Mouse (Mus musculus) bone marrow macrophage, adult 2 months (primary cell): ENCODE data around the gene Ppib. TPM values are rescaled to one million over a fixed set of nuclear protein-coding genes. Genes with fewer than 3 reads are reported as not detected.

ENCODE experiments used
- H3K27ac ChIP-seq: 2 replicates; pipeline ENCODE4 v1.5.1; 2012; ENCODE audit warnings: low read depth, low read length; ENCODE audit not compliant: insufficient read depth
- H3K4me1 ChIP-seq: 2 replicates; pipeline ENCODE4 v1.6.1; 2012; ENCODE audit warnings: low read length; ENCODE audit not compliant: control insufficient read depth, insufficient read depth
- H3K4me3 ChIP-seq: 2 replicates; pipeline ENCODE4 v1.5.1; 2012; ENCODE audit warnings: mild to moderate bottlenecking, low read length, moderate library complexity; ENCODE audit not compliant: insufficient read depth
- CTCF ChIP-seq: IDR thresholded peaks from 2 replicates; pipeline ENCODE4 v1.5.1; 2012; ENCODE audit warnings: low read depth, mild to moderate bottlenecking, low read length, moderate library complexity
- POLR2A ChIP-seq: IDR thresholded peaks from 2 replicates; pipeline ENCODE4 v1.6.1; 2012; ENCODE audit warnings: mild to moderate bottlenecking, low read depth, low read length, borderline replicate concordance
- polyA plus RNA-seq: library from polyadenylated mRNA; stranded (reverse); fragments of >200 nt; gene quantifications from 2 replicates; pipeline ENCODE4 v1.2.4, GENCODE M21; 2012; ENCODE audit not compliant: missing spikeins, insufficient read depth, insufficient read length

Gene Ppib
- polyA plus RNA-seq, 1 experiment: 274 TPM

DNA sequence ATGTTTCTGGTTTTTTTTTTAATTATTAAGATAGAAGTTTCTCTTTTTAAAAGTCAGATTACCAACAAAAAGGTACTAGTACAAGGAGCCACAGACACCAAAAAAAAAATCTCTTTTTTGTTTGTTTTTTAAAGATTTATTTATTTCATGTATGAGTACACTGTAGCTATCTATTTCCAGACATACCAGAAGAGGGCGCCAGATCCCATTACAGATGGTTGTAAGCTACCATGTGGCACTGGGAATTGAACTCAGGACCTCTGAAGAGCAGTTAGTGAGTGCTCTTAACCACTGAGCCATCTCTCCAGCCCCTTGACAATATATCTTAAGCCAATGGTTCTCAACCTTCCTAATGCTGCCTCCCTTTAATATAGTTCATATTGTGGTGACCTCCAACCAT is 6.4 kb upstream of the Ppib start:
- Histone ChIP-seq H3K27ac (no peak overlapping the region), H3K4me1 (peaks cover 5% of the 10 kb centered on the region), H3K4me3 (no peak overlapping the region)
- TF ChIP-seq POLR2A (no peak), CTCF (no peak)

DNA sequence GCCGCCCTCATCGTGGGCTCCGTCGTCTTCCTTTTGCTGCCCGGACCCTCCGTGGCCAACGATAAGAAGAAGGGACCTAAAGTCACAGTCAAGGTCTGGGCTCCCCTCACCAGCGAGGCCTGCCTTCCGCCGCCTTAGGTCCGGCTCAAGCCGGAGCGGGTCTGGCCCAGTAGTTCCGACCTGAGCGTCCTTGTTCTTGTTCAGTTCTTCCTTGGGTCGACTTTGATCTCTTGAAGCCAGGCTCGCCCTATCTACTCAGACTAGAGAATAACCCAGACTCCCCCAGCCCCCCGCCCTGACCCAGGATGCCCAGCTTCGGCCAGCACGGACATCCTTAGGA is 256 bp downstream of the Ppib start:
- TF ChIP-seq POLR2A: no peak
- H3K4me1 ChIP-seq: peaks cover 17% of the 10 kb centered on the region
- peak overlapping the region; percentile 97 for H3K4me3 ChIP-seq
- peak overlapping the region; percentile 52 for H3K27ac ChIP-seq

GRCm38 (mm10) chr9:66060986-66061385 is 964 bp downstream of the Ppib start:
- Histone ChIP-seq H3K4me3 (peak overlapping the region; percentile 97), H3K27ac (no peak overlapping the region), H3K4me1 (peaks cover 17% of the 10 kb centered on the region)
- TF ChIP-seq CTCF (no peak), POLR2A (no peak)

- TF ChIP-seq CTCF: no peak
- Histone ChIP-seq H3K27ac (no peak overlapping the region), H3K4me3 (peak overlapping the region; percentile 97; the same call in 1 of the 2 replicates), H3K4me1 (peaks cover 17% of the 10 kb centered on the region)
These were observed 1.6 kb downstream of the Ppib start for GRCm38 (mm10) chr9:66061656-66062055.

- no peak for TF ChIP-seq POLR2A
- TF ChIP-seq CTCF: no peak
- H3K4me1 ChIP-seq: peaks cover 13% of the 10 kb centered on the region
- H3K27ac ChIP-seq: no peak overlapping the region
- H3K4me3 ChIP-seq: no peak overlapping the region
These were observed 3.4 kb downstream of the Ppib start for GRCm38 (mm10) chr9:66063446-66063845.

DNA sequence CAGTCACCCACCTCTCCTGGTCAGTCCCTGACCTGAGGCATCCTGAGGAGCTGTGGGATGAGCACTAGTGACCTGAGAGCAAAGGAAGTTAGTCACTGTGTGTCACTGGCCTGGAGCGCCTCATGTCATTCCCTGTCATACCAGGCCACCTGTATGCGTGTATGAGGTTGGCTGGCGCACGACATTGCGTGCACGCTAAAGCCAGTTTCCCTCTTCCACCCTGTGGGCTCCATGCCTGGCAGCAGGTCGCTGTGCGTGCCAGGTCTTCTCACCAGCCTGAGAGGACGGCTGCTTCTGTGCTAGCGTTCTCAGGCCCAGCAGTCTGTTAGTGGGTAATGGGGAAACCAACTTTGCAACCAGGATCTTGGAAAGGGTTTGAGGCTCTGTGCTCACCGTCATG is 4.3 kb downstream of the Ppib start:
- TF ChIP-seq CTCF: no peak
- TF ChIP-seq POLR2A: no peak
- no peak overlapping the region for H3K4me3 ChIP-seq
- H3K4me1 ChIP-seq: peaks cover 8% of the 10 kb centered on the region
- H3K27ac ChIP-seq: no peak overlapping the region

DNA sequence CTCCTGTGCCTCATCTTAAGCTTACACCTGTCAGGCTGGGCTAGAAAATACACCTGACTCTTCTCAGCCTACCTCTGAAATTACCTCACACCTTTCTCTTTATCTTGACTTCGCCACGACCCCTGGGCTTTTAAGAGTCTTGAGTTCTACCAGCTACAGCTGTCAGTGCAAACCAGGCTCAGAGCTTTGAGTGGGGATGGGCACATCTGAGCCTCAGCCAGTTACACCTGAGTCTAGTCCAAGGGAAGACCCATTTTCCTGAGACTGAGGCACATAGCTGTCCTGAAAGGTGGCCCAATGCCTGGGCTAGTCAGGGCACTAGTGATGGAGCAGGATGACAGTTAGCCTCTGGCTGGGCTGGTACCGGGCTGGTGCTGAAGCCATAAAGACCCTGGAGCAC is 6.8 kb downstream of the Ppib start:
- TF ChIP-seq POLR2A (no peak), CTCF (no peak)
- H3K4me1 ChIP-seq: peaks cover 2% of the 10 kb centered on the region; the same call in 1 of the 2 replicates

GRCm38 (mm10) chr9:66067542-66067941 is 7.5 kb downstream of the Ppib start:
- 0 out of 2 replicates have a peak, but pooled peaks have one; percentile 16 for TF ChIP-seq CTCF
- no peak for TF ChIP-seq POLR2A
- Histone ChIP-seq H3K4me3 (no peak overlapping the region), H3K27ac (no peak overlapping the region), H3K4me1 (peaks cover 2% of the 10 kb centered on the region; the same call in 1 of the 2 replicates)

More for the DNA sequence above, 6.8 kb downstream of the Ppib start:
- H3K4me3 ChIP-seq: no peak overlapping the region
- H3K27ac ChIP-seq: no peak overlapping the region

DNA sequence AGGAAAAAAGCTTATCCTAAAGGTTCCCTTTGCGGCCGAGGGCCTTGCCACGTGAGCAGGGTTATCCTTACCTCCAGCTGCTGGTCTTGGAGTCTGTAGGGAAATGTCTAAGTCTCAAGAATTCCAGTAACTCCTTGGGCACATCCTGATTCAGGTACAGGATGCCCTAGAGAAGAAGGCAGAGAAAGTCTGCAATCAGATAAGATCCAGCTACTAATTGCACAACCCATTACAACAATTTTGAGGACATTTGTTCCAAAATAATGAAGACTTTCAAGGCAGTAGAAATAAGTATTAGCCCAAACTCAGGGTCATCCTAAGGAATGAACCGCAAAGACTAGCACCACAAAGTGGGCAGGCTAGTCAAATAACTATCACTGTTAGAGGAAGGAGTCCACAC is 8.0 kb downstream of the Ppib start:
- TF ChIP-seq CTCF (no peak), POLR2A (no peak)
- peaks cover 2% of the 10 kb centered on the region; the same call in 1 of the 2 replicates for H3K4me1 ChIP-seq
- no peak overlapping the region for H3K27ac ChIP-seq
- H3K4me3 ChIP-seq: no peak overlapping the region

DNA sequence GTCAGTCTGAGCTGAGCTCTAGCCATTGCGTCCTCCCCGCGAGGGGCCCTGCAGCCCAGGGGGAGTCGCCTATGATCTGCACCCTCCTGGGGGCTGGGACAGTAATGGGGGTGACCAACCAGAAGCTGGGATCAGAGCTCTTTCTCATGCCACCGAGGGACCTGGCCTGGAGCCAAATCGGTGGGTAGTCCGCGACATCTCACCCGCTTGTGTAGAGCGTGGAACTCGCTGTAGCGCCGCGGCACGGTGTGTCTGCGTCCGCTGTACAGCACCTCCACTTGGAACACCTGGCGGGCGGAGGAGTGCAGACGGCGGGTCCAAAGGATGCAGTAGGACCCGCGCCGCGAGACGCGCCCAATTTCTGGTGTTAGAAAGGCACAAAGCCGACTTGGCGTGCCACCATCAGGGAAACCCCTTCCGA is 9.0 kb downstream of the Ppib start:
- Histone ChIP-seq H3K4me1 (peaks cover 2% of the 10 kb centered on the region; the same call in 1 of the 2 replicates), H3K27ac (no peak overlapping the region), H3K4me3 (peak overlapping the region; percentile 60)
- TF ChIP-seq CTCF (no peak), POLR2A (no peak)

DNA sequence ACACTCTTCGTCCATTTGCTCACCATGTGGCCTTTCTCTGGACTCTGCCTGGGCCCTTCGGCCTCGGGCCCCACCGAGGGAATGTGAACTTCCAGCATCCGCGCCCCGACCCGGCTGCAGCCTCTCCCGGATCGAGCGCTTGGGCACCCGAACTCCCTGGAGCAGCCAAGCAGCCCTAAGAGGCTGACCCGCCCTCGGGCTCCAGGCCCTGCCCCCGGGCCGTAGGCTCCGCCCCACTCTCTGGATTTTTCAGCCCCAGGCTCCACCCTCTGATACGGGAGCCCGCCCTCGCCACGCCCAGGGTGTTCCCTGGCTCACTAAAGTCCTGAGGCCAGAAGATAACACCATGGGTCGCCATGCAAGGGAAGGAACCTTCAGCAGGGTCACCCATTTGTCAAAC is 9.6 kb downstream of the Ppib start, which contains the start of gene Snx22:
Gene Snx22 (minus strand): TSS at position 137 of the 400 bp plus-strand sequence.
- Histone ChIP-seq H3K4me1 (peaks cover 2% of the 10 kb centered on the region; the same call in 1 of the 2 replicates), H3K27ac (no peak within 1 kb of the TSS), H3K4me3 (peak within 1 kb of the TSS; percentile 60)
- no peak for TF ChIP-seq POLR2A
- no peak for TF ChIP-seq CTCF

GRCm38 (mm10) chr9:66070151-66070550 is 10.1 kb downstream of the Ppib start:
- H3K4me3 ChIP-seq: no peak overlapping the region
- no peak overlapping the region for H3K27ac ChIP-seq
- peaks cover 2% of the 10 kb centered on the region; the same call in 1 of the 2 replicates for H3K4me1 ChIP-seq
- TF ChIP-seq CTCF (no peak), POLR2A (no peak)
